Mouse (Mus musculus): Measurements from ENCODE around the gene St6galnac6. TPM values are rescaled to one million over a fixed set of nuclear protein-coding genes. Genes with fewer than 3 reads are reported as not detected.

The St6galnac6 gene
- total and polyA plus RNA-seq, 2 experiments = 38.0 to 90.0 TPM

GRCm38 (mm10) chr2:32627266-32628043 lies 27.9 kb downstream of the St6galnac6 start:
- H3K27me3 ChIP-seq (ENCODE audit: control insufficient read depth, insufficient read depth, low read length) = no peaks in the 10 kb centered on the region
- H3K4me3 ChIP-seq (ENCODE audit: insufficient read depth, low read depth, low read length) = no peak overlapping the region
- TF ChIP-seq CTCF (IDR thresholded peaks at IDR 0.05; ENCODE audit: low read depth, low read length) = no peak
- no peak for TF ChIP-seq POLR2A (IDR thresholded peaks at IDR 0.05; ENCODE audit: extremely low read depth, insufficient read depth, low read length)
- H3K4me1 ChIP-seq (ENCODE audit: control insufficient read depth, insufficient read depth, low read length) = no peaks in the 10 kb centered on the region
- no peak for DNase-seq (ENCODE audit: extremely low read depth, low read depth, low spot score)
- H3K27ac ChIP-seq (replicated peaks; ENCODE audit: insufficient read depth, low read depth, low read length) = no peak overlapping the region
- 88% methylated on average over 20 of the region's 20 CpGs for WGBS
- no peaks in the 10 kb centered on the region for H3K36me3 ChIP-seq (ENCODE audit: control insufficient read depth, insufficient read depth, low read length)
- H3K79me2 ChIP-seq (ENCODE audit: control insufficient read depth, insufficient read depth, low read length) = no peaks in the 10 kb centered on the region
- H3K9ac ChIP-seq (ENCODE audit: low read depth, low read length) = no peak overlapping the region

GRCm38 (mm10) chr2:32628044-32628550 lies 28.6 kb downstream of the St6galnac6 start:
- DNase-seq (ENCODE audit: extremely low read depth, low read depth, low spot score) = no peak
- no peak overlapping the region for H3K4me3 ChIP-seq (ENCODE audit: insufficient read depth, low read depth, low read length)
- H3K27ac ChIP-seq (replicated peaks; ENCODE audit: insufficient read depth, low read depth, low read length) = no peak overlapping the region
- H3K27me3 ChIP-seq (ENCODE audit: control insufficient read depth, insufficient read depth, low read length) = no peaks in the 10 kb centered on the region
- H3K9ac ChIP-seq (ENCODE audit: low read depth, low read length) = no peak overlapping the region
- WGBS = 91% methylated on average over 4 of the region's 4 CpGs
- H3K79me2 ChIP-seq (ENCODE audit: control insufficient read depth, insufficient read depth, low read length) = no peaks in the 10 kb centered on the region
- TF ChIP-seq CTCF (IDR thresholded peaks at IDR 0.05; ENCODE audit: low read depth, low read length) = no peak
- TF ChIP-seq POLR2A (IDR thresholded peaks at IDR 0.05; ENCODE audit: extremely low read depth, insufficient read depth, low read length) = no peak
- no peaks in the 10 kb centered on the region for H3K36me3 ChIP-seq (ENCODE audit: control insufficient read depth, insufficient read depth, low read length)
- H3K4me1 ChIP-seq (ENCODE audit: control insufficient read depth, insufficient read depth, low read length) = no peaks in the 10 kb centered on the region

DNA sequence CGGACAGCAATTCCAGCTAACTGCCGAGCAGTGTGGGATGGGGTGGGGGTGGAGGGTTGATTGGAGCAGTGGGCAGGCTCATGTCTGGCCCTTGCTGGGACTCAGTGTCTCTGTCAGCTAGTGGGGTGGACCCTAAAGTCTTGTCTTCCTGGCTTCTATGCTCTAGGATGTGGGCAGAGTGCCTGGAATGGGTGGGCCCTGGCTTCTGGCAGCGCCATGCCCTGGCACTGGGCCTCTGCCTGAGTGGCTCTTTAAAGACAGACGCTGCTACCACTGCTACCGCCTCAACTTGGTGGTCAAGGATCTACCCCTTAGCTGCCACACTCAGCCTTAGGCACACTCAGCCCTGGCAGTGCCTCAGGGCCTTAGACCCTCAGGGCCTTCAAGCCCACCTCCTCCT lies 29.2 kb downstream of the St6galnac6 start:
- 80% methylated on average over 5 of the region's 5 CpGs for WGBS
- no peak overlapping the region for H3K9ac ChIP-seq (ENCODE audit: low read depth, low read length)
- TF ChIP-seq POLR2A (IDR thresholded peaks at IDR 0.05; ENCODE audit: extremely low read depth, insufficient read depth, low read length) = no peak
- TF ChIP-seq CTCF (IDR thresholded peaks at IDR 0.05; ENCODE audit: low read depth, low read length) = no peak
- no peak overlapping the region for H3K4me3 ChIP-seq (ENCODE audit: insufficient read depth, low read depth, low read length)
- no peaks in the 10 kb centered on the region for H3K27me3 ChIP-seq (ENCODE audit: control insufficient read depth, insufficient read depth, low read length)
- no peak overlapping the region for H3K27ac ChIP-seq (replicated peaks; ENCODE audit: insufficient read depth, low read depth, low read length)
- no peak for DNase-seq (ENCODE audit: extremely low read depth, low read depth, low spot score)
- no peaks in the 10 kb centered on the region for H3K79me2 ChIP-seq (ENCODE audit: control insufficient read depth, insufficient read depth, low read length)
- no peaks in the 10 kb centered on the region for H3K4me1 ChIP-seq (ENCODE audit: control insufficient read depth, insufficient read depth, low read length)
- H3K36me3 ChIP-seq (ENCODE audit: control insufficient read depth, insufficient read depth, low read length) = no peaks in the 10 kb centered on the region

- no peak overlapping the region for H3K27ac ChIP-seq (replicated peaks; ENCODE audit: insufficient read depth, low read depth, low read length)
- no peaks in the 10 kb centered on the region for H3K79me2 ChIP-seq (ENCODE audit: control insufficient read depth, insufficient read depth, low read length)
- H3K4me3 ChIP-seq (ENCODE audit: insufficient read depth, low read depth, low read length) = no peak overlapping the region
- H3K27me3 ChIP-seq (ENCODE audit: control insufficient read depth, insufficient read depth, low read length) = no peaks in the 10 kb centered on the region
- DNase-seq (ENCODE audit: extremely low read depth, low read depth, low spot score) = no peak
- H3K9ac ChIP-seq (ENCODE audit: low read depth, low read length) = no peak overlapping the region
- 71% methylated on average over 9 of the region's 9 CpGs for WGBS
- H3K36me3 ChIP-seq (ENCODE audit: control insufficient read depth, insufficient read depth, low read length) = no peaks in the 10 kb centered on the region
- H3K4me1 ChIP-seq (ENCODE audit: control insufficient read depth, insufficient read depth, low read length) = no peaks in the 10 kb centered on the region
- TF ChIP-seq CTCF (IDR thresholded peaks at IDR 0.05; ENCODE audit: low read depth, low read length) = no peak
Observed at GRCm38 (mm10) chr2:32629276-32629976, 29.9 kb downstream of the St6galnac6 start.

- Histone ChIP-seq H3K9ac (ENCODE audit: low read depth, low read length) (no peak overlapping the region), H3K27me3 (ENCODE audit: control insufficient read depth, insufficient read depth, low read length) (no peaks in the 10 kb centered on the region), H3K79me2 (ENCODE audit: control insufficient read depth, insufficient read depth, low read length) (no peaks in the 10 kb centered on the region), H3K27ac (replicated peaks; ENCODE audit: insufficient read depth, low read depth, low read length) (no peak overlapping the region), H3K4me1 (ENCODE audit: control insufficient read depth, insufficient read depth, low read length) (no peaks in the 10 kb centered on the region; the same call in 1 of the 2 replicates), H3K4me3 (ENCODE audit: insufficient read depth, low read depth, low read length) (no peak overlapping the region), H3K36me3 (ENCODE audit: control insufficient read depth, insufficient read depth, low read length) (no peaks in the 10 kb centered on the region)
- WGBS = 79% methylated on average over 9 of the region's 9 CpGs
- TF ChIP-seq POLR2A (IDR thresholded peaks at IDR 0.05; ENCODE audit: extremely low read depth, insufficient read depth, low read length) (no peak), CTCF (IDR thresholded peaks at IDR 0.05; ENCODE audit: low read depth, low read length) (no peak)
- no peak for DNase-seq (ENCODE audit: extremely low read depth, low read depth, low spot score)
Observed at GRCm38 (mm10) chr2:32630036-32630435, 30.5 kb downstream of the St6galnac6 start.

Data from liver, adult 2 months (tissue).